Mouse (Mus musculus): Measurements from ENCODE around the gene Phf3.

The Phf3 gene

DNA sequence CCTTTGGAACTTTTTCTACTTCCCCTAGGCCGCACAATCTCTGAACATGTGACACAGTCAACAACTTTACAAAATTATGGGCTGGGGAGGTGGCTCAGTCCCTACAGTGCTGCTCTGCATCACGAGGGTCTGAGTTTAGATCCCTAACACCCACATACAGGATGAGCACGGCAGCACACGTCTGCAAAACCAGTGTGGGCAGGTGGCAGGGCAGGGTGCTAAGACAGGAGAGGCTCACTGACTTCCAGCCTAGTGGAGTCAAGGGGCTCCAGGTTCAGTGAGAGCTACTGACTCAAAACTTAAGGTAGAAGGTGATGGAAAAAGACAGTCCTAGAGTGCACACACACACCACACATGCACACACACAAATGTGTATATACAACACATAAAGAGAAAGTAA, 40.9 kb downstream of the Phf3 start:
- no peak for DNase-seq (ENCODE audit: low spot score in 2 of 2)

DNA sequence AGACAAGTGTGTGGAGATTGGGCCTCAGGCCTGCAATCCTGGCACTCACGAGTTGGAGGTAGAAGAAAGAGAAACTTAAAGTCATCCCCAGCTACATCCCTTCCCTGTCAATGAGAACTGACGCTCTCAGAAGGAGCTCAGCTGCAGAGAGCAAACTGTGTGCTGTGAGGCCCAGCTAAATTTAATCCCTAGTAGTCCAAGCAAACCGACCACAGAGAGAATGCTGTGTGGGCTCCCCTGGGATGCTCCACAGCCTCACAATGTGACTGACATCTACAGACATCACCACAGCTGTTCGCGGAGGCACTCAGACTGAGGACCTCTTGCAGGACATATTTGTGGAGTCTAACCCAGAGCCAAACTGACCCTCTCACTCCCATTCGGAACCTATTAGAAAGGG, 54.3 kb downstream of the Phf3 start:
- peak in 1 of 2 experiments; percentile 22 for DNase-seq (ENCODE audit: low spot score in 2 of 2)

DNA sequence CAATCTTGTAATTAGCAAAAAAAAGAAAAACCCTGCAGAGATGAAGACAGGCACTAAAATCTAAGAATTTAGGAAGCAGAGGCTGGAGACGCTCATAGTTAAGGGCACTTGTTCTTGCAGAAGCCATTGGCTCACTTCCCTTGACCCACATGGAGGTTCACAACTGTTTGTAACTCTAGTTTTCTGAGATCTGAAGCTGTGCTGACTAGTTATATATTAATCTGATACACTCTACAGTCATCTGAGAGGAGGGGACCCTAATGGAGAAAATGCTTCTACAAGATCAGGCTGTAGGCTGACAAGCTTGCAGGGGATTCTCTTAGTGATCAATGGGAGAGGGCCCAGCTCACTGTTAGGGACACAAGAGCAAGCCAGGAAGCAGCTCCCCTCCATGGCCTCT, 58.1 kb downstream of the Phf3 start:
- no peak for DNase-seq (ENCODE audit: low spot score in 2 of 2)

DNA sequence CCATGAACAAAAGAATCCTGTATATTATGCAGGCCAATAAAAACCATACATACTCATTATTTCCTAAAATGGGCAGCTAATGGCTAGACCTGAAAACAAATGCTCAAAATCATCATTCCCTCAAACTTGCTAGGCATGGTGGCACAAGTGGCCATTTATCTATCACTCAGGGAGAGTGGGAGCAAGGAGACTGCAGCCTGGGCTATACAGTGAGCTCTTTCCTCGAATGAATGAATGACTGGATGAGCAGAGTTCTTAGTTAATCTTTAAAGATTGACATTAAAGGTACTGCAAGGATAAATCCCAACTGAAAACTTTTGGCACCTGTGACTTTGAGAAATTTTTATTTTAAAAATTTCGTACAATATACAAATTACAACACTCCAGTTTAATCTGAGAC, 58.7 kb downstream of the Phf3 start:
- no peak for DNase-seq (ENCODE audit: low spot score in 2 of 2)

DNA sequence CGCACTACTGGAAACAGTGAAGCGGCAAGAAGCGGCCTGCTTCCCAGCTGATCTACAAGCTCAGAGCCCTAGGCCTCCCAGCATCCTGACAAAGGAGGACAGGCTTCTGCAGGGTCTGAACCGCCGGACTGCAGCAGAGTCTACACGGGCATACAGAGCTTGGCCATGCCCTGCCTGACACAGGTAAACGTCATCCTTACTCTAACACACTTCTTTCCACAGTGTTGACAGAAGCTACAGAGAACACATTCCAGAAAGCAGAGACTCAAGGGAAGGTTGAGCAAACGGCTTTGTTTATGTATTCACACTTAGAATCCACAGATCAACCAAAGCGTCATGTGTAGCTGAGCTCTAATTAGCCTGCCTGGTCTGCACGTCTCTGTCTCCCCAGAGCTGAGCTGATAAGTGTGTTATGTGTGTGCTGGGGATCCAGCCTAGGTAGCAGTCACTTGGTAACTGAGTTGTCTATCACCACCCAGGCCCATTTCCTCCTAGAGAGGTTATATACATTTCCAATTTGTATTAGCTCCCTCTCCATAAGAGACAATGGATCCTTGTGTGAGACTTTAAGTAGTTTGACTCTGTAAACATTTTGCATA, 65.5 kb downstream of the Phf3 start:
- DNase-seq (ENCODE audit: low spot score in 2 of 2), result no peak

DNA sequence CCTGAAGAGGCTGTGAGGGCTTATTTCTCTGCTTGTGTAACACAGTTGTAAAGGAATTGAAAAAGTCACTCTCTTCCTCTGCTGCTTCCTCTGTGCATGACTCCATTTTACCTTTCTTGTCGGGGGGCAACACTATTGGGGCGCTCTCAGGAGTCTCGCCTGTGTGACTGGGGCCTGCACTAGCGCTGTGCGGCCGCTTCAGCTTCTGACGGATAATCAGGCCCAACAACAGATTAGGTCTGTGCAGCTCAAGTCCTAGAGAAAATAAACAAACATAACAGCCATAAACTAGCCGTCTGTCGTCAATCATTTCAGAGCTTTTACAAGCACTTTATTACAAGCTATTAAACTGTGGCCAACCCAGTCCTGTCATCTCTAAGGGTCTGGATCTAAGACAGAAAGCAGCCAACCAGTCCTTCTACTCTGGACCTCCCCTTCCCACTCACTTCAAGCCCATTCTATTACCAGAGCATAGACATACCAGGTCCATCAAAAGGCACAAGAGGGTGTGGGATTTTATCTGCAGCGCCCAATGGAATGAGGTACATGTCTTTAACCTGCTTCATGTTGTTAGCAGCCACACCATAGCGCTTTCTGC, 67.9 kb downstream of the Phf3 start:
- no peak for DNase-seq (ENCODE audit: low spot score in 2 of 2)

DNA sequence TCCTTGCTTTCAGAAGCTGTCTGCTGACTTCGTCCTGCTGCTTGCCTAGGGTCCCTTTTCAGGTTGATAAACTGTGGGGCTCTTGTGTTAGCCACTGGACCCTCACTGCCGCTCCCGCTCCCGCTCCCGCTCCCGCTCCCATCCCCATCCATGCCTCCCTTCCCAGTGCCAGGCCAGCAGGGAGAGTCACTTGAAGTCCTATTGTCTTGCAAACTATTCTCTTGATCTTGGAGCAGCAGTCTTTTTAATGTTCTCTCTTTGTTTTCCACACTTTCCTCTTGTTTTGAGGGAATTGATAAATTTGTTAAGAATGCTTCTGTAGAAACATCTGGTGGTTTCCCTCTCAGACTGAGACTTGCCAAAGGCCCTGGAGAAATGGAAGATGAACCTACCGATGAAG, 68.8 kb downstream of the Phf3 start:
- no peak for DNase-seq (ENCODE audit: low spot score in 2 of 2)

DNA sequence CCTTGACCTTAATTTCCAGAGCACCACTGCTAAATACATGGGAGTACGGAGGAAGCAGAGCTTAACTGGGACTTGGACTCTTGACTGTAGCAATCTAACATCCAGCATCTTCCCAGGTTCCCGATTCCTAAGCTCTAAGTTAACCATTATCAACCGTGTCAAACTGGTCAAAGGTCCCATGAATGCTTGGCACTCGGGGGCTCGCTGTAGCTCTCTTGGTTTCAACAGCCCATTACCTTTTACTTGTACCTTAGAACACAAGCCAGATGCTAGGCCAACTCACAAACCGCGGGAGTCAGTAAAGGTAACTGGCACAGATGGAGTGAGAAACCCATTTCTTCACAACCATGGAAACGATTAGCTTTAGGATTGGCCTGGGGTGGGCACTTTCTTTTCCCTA, 71.8 kb downstream of the Phf3 start:
- no peak for DNase-seq (ENCODE audit: low spot score in 2 of 2)

DNA sequence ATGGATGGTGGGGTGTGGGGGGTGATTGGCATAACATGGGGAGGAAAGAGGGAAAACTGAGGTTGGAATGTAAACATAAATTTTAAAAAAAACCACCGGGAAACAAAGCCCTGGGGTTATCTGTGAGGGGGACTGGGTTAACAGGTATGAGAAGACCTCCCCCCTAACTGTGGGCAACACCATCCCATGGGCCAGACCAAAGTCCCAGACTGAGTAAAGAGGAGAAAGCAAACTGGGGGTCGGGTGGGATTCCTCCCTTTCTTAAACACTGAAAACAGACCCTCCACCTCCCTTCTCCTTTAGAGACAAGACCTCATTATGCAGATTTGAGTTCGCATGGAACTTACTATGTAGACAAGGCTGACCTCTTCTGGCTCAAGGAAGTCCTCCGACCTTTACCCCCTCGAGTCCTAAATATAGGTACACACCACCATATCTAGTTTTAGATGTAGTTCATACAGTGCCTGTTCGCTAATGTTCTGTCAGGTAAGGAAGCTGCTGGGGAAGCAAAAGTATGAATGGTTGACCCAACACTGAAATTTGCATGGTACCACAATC, 74.4 kb downstream of the Phf3 start:
- DNase-seq (ENCODE audit: low spot score in 2 of 2), result no peak

DNA sequence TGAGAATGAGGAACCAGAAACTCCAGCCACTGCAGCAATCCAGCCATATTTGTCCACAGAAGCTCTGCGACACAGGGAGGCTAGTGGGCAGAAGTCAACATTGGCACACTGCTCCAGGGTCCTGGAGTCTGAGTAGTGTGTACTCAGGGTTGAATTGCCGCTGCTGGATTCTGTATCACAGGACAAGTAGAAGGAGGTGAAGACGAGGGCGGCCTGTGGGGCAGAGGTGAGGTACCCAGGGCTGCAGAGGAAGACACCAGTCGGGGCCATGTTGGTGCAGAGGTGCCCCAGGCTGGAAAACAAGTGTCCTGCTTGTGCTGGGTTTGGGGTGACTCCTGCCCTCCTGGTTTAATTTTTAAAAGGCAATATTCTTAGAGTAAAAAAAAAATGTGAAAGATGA, 79.1 kb downstream of the Phf3 start:
- no peak for DNase-seq (ENCODE audit: low spot score in 2 of 2)

DNA sequence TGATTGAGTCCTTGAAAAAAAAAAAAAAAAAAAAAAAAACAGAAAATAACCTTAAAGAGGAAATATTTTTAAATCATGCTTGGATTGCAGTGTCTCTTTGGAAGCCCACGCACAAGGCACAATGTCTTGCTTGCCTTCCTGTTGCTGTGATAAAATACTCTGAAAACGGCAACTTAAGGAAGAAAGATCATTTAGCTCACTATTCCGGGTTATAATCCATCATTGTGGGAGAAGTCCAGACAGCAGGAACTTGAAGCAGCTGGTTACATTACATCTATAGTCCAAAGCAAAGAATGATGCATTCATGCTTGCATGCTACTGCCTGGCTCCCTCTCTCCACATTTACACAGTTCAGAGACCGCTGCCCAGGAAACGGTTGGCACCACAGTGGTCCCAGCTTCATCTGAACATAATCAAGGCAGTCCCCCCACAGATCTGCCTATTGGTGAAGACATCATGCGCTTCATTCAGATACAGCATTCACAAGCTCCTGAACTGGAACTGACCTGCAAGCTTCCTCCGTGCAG, 80.3 kb downstream of the Phf3 start:
- DNase-seq (ENCODE audit: low spot score in 2 of 2), result peak in 1 of 2 experiments; percentile 28

DNA sequence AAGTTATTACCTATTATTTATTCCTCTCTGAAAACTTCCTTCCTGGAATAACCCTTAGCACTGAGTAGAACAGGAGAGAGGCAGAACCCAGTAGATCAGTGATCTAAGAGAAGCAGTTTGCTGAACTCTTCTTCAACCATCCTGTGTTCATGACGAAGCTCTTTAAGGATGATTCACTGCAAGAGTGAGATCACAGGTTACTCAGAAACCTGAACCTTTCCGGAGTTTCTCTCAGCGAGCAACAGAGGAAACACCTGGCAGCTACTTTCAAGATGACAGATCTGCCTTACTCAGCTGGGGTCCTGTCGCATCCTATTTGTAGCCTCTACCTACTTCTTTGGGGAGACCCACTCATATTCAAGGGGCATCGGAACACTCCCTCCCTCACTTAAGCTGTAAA, 80.8 kb downstream of the Phf3 start:
- peak in 1 of 2 experiments; percentile 22 for DNase-seq (ENCODE audit: low spot score in 2 of 2)

DNA sequence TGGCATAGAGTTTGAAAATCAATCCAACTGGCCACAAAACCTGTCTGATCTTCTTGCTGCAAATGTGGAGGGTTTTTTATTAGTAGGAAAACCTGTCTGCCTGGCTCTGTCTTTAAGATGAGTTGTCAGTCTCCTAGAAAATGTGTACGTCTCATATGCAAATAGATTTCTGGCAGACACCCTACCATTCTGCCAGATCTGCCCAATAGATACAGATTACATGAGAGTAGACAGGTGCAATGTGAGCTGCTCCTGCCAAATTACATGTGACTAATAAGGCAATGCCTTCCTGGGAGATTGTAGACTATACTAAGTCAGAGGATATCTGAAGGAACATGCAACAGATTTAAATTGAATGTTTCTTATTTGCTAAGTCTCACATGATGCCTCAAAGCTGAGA, 83.5 kb downstream of the Phf3 start:
- no peak for DNase-seq (ENCODE audit: low spot score in 2 of 2)

DNA sequence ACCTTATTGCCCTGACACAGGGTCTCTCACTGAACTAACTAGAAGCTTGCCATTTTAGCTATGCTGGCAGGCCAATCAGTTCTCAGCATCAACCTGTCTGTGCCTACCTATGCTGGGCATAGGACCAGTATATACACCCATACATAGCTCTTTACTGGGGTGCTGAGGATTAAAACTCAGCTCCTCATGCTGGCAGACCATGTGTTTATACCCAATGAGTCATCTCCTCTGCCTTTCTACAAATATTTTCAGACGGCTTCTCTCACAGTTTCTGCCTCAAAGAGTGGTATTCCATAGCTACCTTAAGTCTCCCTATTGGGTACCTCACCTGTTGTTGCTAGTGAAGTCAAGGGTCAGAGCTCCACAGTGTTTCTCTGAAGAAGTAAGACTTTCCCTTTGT, 84.0 kb downstream of the Phf3 start:
- DNase-seq (ENCODE audit: low spot score in 2 of 2), result no peak

DNA sequence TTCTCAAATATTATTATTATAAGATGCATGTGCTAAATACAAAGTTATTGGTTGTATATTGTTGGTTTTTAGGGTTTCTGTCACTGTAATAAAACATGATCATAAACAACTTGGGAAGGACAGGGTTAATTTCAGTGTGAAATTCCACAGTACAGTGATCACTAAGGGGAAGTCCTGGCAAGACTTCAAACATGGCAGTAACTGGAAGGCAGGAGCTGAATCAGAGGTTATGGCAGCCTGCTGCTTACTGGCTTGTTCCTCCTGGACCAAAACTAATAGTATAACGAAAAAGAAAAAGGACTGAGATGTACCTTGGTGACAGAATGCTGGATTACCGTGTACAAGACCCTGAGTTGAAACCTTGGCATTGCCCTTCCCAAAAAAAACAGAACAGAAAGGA, 84.7 kb downstream of the Phf3 start:
- DNase-seq (ENCODE audit: low spot score in 2 of 2), result no peak

DNA sequence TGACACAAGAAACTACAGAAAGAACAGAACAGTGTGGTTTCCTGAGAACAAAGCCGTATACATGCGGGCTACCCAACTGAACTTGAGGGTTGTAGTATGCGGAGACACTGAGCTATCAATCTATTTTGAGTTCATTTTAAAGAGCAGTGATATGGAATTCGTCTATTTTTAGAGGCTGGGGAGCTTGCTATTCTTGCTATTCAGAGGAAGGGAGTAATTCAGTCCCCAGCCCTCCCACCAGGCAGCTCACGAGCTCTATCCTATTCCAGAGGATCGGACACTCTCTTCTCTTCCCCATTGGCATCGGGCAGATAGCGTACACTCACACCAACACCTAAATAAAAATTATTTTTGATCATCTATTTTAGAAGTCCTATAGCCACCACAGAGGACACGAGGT, 87.1 kb downstream of the Phf3 start:
- no peak for DNase-seq (ENCODE audit: low spot score in 2 of 2)

DNA sequence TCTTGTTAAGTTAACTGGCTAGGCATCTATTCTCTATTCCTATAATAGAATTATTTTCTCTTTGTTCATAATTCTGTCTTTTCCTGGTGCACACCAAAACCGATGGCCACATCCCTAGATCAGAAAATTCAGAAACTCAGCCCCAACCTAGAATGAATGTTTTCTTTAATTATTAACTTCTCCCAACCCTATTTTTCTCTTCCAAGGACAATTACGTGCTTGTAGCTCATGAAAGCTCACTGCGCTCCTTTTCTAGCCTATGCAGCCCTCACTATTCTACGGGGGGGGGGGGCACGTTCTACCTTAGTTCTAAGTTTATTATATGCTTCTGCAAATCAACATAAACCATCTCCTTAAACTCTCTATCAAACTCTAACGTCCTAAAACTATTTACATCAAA, 90.0 kb downstream of the Phf3 start:
- DNase-seq (ENCODE audit: low spot score in 2 of 2), result no peak

DNA sequence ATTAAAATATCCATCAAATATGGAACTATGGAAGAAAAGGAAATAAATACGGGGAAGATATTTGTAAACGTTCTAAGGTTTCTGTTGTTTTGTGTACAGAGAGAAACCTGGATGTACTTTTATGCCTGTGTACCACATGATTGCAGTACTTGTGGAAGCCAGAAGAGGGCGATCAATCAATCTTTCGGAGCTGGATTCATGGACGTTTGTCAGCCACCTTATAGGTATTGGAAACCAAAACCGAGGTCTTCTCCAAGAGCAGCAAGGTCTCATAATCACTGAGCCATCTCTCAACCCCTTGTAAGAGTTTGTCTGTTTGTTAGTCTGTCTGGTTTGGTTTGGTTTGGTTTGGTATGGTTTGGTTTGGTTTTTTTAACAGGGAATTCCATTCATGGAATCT, 93.4 kb downstream of the Phf3 start:
- no peak for DNase-seq (ENCODE audit: low spot score in 2 of 2)

DNA sequence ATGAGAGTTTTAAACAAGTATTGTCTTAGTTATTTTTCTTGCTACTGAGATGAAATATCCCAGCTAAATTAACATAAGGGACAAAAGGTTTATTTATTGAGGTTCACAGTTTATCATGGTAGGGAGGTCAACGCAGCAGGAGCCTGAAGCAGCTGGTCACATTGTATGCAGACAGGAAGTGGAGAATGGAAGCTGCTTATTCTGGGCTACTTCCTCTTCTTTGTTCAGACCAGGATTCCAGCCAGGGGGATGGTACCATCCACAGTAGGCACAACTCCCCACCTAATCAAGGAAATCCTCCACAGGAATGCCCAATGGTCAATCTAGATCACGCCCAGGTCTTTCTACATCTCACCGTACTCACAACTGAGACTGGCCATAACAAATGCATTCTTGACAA, 94.2 kb downstream of the Phf3 start:
- DNase-seq (ENCODE audit: low spot score in 2 of 2), result no peak

DNA sequence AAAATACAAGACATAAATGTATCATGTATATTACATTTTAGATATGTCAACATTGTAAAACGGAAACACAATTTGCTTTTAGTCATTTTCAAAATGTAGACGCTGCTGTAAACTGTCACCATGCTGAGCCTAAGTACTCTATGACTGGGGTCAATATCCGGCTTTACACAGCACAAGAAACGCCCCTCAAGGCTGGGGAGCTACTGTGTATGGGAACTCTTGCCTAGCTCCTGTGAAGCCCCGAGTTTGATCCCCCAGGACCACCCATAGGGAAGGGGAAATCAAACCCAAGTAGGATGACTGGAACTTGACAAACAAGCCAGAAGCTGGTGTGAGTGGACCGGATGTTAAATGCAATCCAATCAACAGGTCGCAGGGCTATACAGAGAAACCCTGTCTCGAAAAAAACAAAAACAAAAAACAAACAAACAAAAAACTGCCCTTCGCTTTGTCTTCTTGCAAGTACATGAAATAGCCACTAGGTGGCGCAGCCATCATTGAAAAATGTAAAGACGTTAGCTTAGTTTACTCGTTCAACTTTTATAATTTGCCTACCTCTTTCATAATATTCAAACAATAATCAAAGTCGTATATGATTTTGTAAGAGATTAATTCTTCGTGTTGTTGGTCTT, 95.2 kb downstream of the Phf3 start:
- DNase-seq (ENCODE audit: low spot score in 2 of 2), result no peak

DNA sequence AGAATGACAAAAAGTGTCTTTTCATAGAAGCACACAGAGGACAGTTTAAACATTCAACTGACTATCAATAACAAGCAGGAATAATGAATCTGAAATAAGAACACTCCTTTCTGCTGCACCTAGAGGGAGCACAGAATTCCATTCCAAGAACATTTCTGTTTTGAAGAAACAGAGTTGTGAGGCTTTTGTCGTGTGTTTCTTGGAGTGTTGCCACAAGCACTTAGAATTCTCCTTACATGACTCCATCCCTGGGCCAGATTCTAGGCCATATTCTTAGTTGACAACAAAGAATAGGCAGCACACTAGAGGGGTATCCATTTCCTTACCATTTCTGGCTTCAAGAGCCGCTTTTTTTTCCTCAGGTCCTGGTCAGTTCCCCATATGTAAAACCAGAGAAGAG, 97.5 kb downstream of the Phf3 start:
- DNase-seq (ENCODE audit: low spot score in 2 of 2), result no peak

DNA sequence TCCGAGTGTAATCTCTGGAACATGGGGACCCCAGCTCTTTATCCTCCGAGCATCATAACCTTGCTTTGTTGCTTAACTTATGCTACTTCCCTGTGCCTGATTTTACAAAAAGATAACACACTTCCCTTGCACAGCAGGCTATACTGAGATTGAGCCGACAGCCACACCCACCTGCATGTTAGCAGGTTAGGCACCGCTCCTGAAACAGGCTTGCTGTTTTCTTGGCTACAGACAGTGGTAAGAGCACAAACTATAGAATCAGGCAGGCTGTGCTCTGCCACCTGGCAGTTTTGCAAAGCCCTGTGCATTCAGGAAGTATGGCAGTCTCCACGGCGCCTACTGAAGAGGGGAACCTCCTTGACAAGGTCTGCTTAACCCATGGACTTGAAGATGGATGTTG, 100.1 kb downstream of the Phf3 start:
- no peak for DNase-seq (ENCODE audit: low spot score in 2 of 2)

DNA sequence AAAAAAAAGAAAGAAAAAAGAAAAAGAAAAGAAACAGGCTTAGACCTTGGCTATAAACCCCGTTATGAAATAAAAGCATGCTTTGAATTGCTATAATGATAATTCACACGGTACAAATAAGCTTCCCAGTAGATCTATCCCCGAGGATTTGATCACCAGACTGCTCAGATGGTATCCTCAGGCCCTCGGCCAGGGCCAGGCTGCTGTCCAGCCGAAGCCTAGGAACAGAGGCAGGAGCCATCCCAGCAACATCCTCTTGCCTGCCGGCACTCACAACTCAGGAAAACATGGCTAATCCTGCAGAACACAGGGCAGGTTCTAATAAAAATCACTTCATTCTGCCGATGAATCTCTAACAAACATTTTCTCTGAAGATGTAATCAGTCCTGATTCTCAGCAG, 100.9 kb downstream of the Phf3 start:
- DNase-seq (ENCODE audit: low spot score in 2 of 2), result no peak
